Mouse (Mus musculus): Measurements from ENCODE around the gene Mier1.

DNA sequence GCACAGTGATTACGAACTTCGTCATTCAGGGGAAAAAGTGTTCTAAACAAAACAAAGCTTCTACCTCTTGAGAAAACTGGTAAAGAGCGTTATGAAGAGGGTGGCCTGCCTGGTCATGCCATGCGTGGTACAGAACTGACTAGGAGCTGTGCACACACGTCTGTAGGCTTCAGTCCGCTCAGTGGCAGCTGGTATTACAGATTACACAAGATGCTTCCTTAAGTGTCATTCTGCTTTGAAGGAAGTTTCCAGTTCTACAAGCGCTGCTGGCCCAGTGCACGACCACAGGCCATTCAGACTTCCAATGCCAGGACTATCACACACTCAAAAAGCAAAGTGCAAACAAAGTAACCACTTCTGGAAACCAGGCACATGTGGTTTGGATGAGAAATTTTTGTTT, 83.2 kb downstream of the Mier1 start:
- TF ChIP-seq CTCF (IDR thresholded peaks at IDR 0.05; ENCODE audit: borderline replicate concordance, extremely low read depth, insufficient read depth, insufficient read length) (no peak), POLR2A (IDR thresholded peaks at IDR 0.05; ENCODE audit: borderline replicate concordance, extremely low read depth, insufficient read depth, insufficient read length, poor library complexity, severe bottlenecking) (no peak)
